Mouse (Mus musculus) lung, postnatal 0 days (tissue): ENCODE measurements at regions not wholly inside any gene's neighbourhood (a gene's known extent, or its start where the extent isn't known, plus 50 kb on each side); places are given as distances from the start of the nearest gene placed in this dataset.

ENCODE experiments used
- ATAC-seq: fragments of 200-750 bp; cut with Nextera tagmentation; 2 replicates; pipeline ENCODE4 v1.8.0; 2017; ENCODE audit warnings: moderate library complexity
- DNase-seq: peaks from one replicate; pipeline ENCODE4 v3.0.0-alpha.2; 2016; ENCODE audit warnings: low spot score
- H3K27ac ChIP-seq: fragments of 300-500 bp; sonication (generic); 2 replicates; pipeline ENCODE4 v1.5.1; 2014; ENCODE audit warnings: antibody characterized with exemption, mild to moderate bottlenecking, low read length, mixed read lengths
- H3K27me3 ChIP-seq: fragments of 300-500 bp; sonication (generic); replicated peaks from 2 replicates; pipeline ENCODE4 v1.6.1; 2014; ENCODE audit warnings: low read length, mixed read lengths; ENCODE audit not compliant: insufficient read depth
- H3K36me3 ChIP-seq: fragments of 300-500 bp; sonication (generic); 2 replicates; pipeline ENCODE4 v1.6.1; 2014; ENCODE audit warnings: low read length, mixed read lengths; ENCODE audit not compliant: insufficient read depth
- H3K4me1 ChIP-seq: fragments of 300-500 bp; sonication (generic); 2 replicates; pipeline ENCODE4 v1.6.1; 2014; ENCODE audit warnings: antibody characterized with exemption, low read depth, low read length, mixed read lengths; ENCODE audit not compliant: insufficient read depth
- H3K4me2 ChIP-seq: fragments of 300-500 bp; sonication (generic); replicated peaks from 2 replicates; pipeline ENCODE4 v1.6.1; 2014; ENCODE audit warnings: low read depth, mild to moderate bottlenecking, low read length, moderate library complexity, mixed read lengths
- H3K4me3 ChIP-seq: fragments of 300-500 bp; sonication (generic); 2 replicates; pipeline ENCODE4 v1.5.1; 2014; ENCODE audit warnings: low read depth, low read length
- H3K9ac ChIP-seq: fragments of 300-500 bp; sonication (generic); replicated peaks from 2 replicates; pipeline ENCODE4 v1.6.1; 2014; ENCODE audit warnings: low read depth, mild to moderate bottlenecking
- H3K9me3 ChIP-seq: fragments of 300-500 bp; sonication (generic); 2 replicates; pipeline ENCODE4 v1.6.1; 2016; ENCODE audit warnings: low read length, mixed read lengths
- CTCF ChIP-seq: IDR thresholded peaks from 2 replicates; pipeline ENCODE4 v1.5.1; 2016; ENCODE audit warnings: antibody characterized with exemption, mild to moderate bottlenecking
- EP300 ChIP-seq: IDR thresholded peaks from 2 replicates; pipeline ENCODE4 v1.6.1; 2016; ENCODE audit warnings: antibody characterized with exemption, mild to moderate bottlenecking, control low read depth
- WGBS: fragments of 180-500 bp; shearing (Covaris S2); extraction: QIAGEN DNeasy Blood & Tissue Kit; methylation state at CpG from one replicate; pipeline ENCODE4 v1.1.7; 2014; 5-methylcytosine and 5-hydroxymethylcytosine counted together

GRCm38 (mm10) chr6:101777864-101778263, 400.2 kb upstream of the Pdzrn3 start:
- H3K27ac ChIP-seq: no peak overlapping the region
- WGBS: 92% methylated on average over 3 of the region's 3 CpGs
- no peaks in the 10 kb centered on the region for H3K4me1 ChIP-seq
- no peaks in the 10 kb centered on the region for H3K27me3 ChIP-seq
- no peak for DNase-seq
- H3K9me3 ChIP-seq: no peaks in the 10 kb centered on the region
- H3K4me2 ChIP-seq: no peak overlapping the region
- H3K4me3 ChIP-seq: no peak overlapping the region
- TF ChIP-seq CTCF: no peak
- no peaks in the 10 kb centered on the region for H3K36me3 ChIP-seq
- no peak for ATAC-seq
- no peak overlapping the region for H3K9ac ChIP-seq

GRCm38 (mm10) chr6:101773151-101773550, 395.5 kb upstream of the Pdzrn3 start:
- 68% methylated on average over 5 of the region's 5 CpGs for WGBS
- TF ChIP-seq CTCF (no peak), EP300 (no peak)
- H3K4me1 ChIP-seq: no peaks in the 10 kb centered on the region
- no peaks in the 10 kb centered on the region for H3K36me3 ChIP-seq
- H3K9ac ChIP-seq: no peak overlapping the region
- no peaks in the 10 kb centered on the region for H3K9me3 ChIP-seq
- DNase-seq (no peak), ATAC-seq (no peak)
- no peak overlapping the region for H3K27ac ChIP-seq
- H3K4me2 ChIP-seq: no peak overlapping the region
- no peaks in the 10 kb centered on the region for H3K27me3 ChIP-seq
- H3K4me3 ChIP-seq: no peak overlapping the region

- H3K27ac ChIP-seq: no peak overlapping the region
- H3K36me3 ChIP-seq: no peaks in the 10 kb centered on the region
- H3K27me3 ChIP-seq: no peaks in the 10 kb centered on the region
- no peak overlapping the region for H3K9ac ChIP-seq
- no peak overlapping the region for H3K4me2 ChIP-seq
- H3K9me3 ChIP-seq: no peaks in the 10 kb centered on the region
- no peak for DNase-seq
- H3K4me1 ChIP-seq: no peaks in the 10 kb centered on the region
- H3K4me3 ChIP-seq: no peak overlapping the region
- WGBS: 45% methylated on average over 3 of the region's 3 CpGs
- no peak for ATAC-seq
- TF ChIP-seq CTCF (no peak), EP300 (no peak)
Measured at GRCm38 (mm10) chr6:101735107-101735506, 357.4 kb upstream of the Pdzrn3 start.

- Histone ChIP-seq H3K4me2 (no peak overlapping the region), H3K9ac (no peak overlapping the region), H3K27me3 (no peaks in the 10 kb centered on the region), H3K36me3 (no peaks in the 10 kb centered on the region), H3K9me3 (no peaks in the 10 kb centered on the region), H3K4me1 (no peaks in the 10 kb centered on the region), H3K4me3 (no peak overlapping the region), H3K27ac (no peak overlapping the region)
- TF ChIP-seq CTCF: no peak
- TF ChIP-seq EP300: no peak
- no peak for ATAC-seq
- DNase-seq: no peak
Measured at GRCm38 (mm10) chr6:101720513-101720912, 342.8 kb upstream of the Pdzrn3 start.

GRCm38 (mm10) chr6:101689684-101690083, 312.0 kb upstream of the Pdzrn3 start:
- Histone ChIP-seq H3K9ac (no peak overlapping the region), H3K4me3 (no peak overlapping the region), H3K27ac (no peak overlapping the region), H3K4me2 (no peak overlapping the region), H3K36me3 (no peaks in the 10 kb centered on the region), H3K9me3 (no peaks in the 10 kb centered on the region), H3K4me1 (no peaks in the 10 kb centered on the region), H3K27me3 (no peaks in the 10 kb centered on the region)
- WGBS: 85% methylated on average over 2 of the region's 2 CpGs
- no peak for TF ChIP-seq EP300
- TF ChIP-seq CTCF: no peak
- ATAC-seq (no peak), DNase-seq (no peak)

- Histone ChIP-seq H3K9me3 (no peaks in the 10 kb centered on the region), H3K9ac (no peak overlapping the region), H3K4me1 (no peaks in the 10 kb centered on the region), H3K36me3 (no peaks in the 10 kb centered on the region), H3K4me3 (no peak overlapping the region), H3K27ac (no peak overlapping the region), H3K27me3 (no peaks in the 10 kb centered on the region), H3K4me2 (no peak overlapping the region)
- TF ChIP-seq CTCF (no peak), EP300 (no peak)
- DNase-seq (no peak), ATAC-seq (no peak)
Measured at GRCm38 (mm10) chr6:101686578-101686977, 308.9 kb upstream of the Pdzrn3 start.

- TF ChIP-seq CTCF: no peak
- no peak for TF ChIP-seq EP300
- WGBS: 67% methylated on average over 8 of the region's 8 CpGs
- no peak for DNase-seq
- Histone ChIP-seq H3K9ac (no peak overlapping the region), H3K36me3 (no peaks in the 10 kb centered on the region), H3K27me3 (no peaks in the 10 kb centered on the region), H3K9me3 (no peaks in the 10 kb centered on the region), H3K4me2 (no peak overlapping the region), H3K4me1 (no peaks in the 10 kb centered on the region), H3K4me3 (no peak overlapping the region), H3K27ac (no peak overlapping the region)
- ATAC-seq: no peak
Measured at GRCm38 (mm10) chr6:101685734-101686133, 308.0 kb upstream of the Pdzrn3 start.
